Mouse (Mus musculus) heart, adult 2 months (tissue): ENCODE data around the gene Lhfpl2.

ENCODE experiments used
- CTCF ChIP-seq: fragments of 200-600 bp; IDR thresholded peaks from 2 replicates; pipeline ENCODE4 v1.8.1; 2022; ENCODE audit warnings: antibody characterized with exemption, mild to moderate bottlenecking, moderate library complexity
- EP300 ChIP-seq: fragments of 200-500 bp; IDR thresholded peaks from 2 replicates; pipeline ENCODE4 v1.6.1; 2011; ENCODE audit warnings: low read depth, low read length, control low read depth; ENCODE audit not compliant: insufficient read depth
- POLR2A ChIP-seq: fragments of 200-500 bp; IDR thresholded peaks from 2 replicates; pipeline ENCODE4 v1.6.1; 2011; ENCODE audit warnings: mild to moderate bottlenecking, low read depth, low read length, control low read depth; ENCODE audit not compliant: insufficient read depth

DNA sequence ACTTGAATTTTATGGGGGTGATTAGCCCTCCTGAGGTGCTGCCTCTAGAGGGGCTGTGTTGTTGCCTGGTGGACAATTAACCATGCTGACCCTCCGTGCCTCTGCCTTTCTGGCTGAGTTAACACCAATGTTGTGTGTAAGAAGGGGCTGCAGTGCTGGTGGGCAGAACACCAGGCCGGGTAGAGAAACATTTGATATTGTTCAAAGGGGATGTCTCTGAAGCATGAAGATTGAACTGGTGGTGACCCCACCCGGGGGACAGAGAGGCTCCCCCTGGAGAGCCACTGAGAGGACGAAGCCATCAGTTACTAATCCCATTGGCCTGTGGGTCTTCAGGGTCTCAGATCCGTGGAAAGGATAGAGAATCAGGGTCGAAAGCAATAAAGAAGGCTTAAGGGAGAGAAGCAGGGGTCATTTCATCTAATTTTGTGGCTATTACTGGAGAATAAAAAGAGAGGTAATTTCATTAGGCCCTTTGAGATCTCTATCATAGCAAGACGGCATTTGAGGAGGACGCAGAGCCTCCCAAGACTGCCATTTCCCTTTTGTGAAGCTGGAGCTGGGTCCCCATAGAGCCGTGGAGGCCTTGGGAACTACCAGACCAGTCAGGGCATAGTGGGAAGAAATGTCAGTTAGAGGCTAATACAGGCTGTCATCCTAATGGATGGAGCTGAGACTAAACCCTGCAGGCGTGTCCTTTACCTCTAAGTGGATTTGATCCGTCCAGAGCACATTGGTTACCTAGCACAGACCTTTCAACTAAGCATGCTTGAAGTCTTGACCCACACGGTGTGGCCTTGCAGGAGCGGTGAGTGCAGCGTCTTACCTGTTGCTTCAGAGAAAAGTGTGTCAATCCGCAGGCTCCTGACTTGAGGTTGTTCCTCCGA is 12.1 kb downstream of the Lhfpl2 start:
- TF ChIP-seq POLR2A, result no peak
- TF ChIP-seq CTCF, result no peak
- TF ChIP-seq EP300, result no peak
